In genomic region chr2:169679264-169679663, GRCm38 (mm10) we compare ENCODE assay signal across 14 mouse cellular contexts. TPM values are rescaled to one million over a fixed set of nuclear protein-coding genes. Genes with fewer than 3 reads are reported as not detected.
A peak's percentile ranks its signal among the peaks of the same experiment; 100 is the strongest.
DNase-seq lines count a peak whose midpoint lies in the region; ATAC-seq and TF ChIP-seq lines count a peak whose summit lies in the region.
"Had no signal": no experiment of that assay in that cellular context is flagged by ENCODE, and none has a peak within 500 bp of the region (broad histone marks: within the 10 kb centered on the region; RNA-seq: fewer than 3 reads in every experiment).

No protein-coding gene starts in this region.

- H3K36me3 ChIP-seq in forebrain, embryonic 10.5 days (replicated peaks) = no peaks in the 10 kb centered on the region
- no peaks in the 10 kb centered on the region for H3K36me3 ChIP-seq in forebrain, embryonic 14.5 days (ENCODE audit: control insufficient read depth, insufficient read depth, low read length)
- no peaks in the 10 kb centered on the region for H3K36me3 ChIP-seq in liver, embryonic 11.5 days (ENCODE audit: control insufficient read depth, insufficient read depth, low read length)
- no peaks in the 10 kb centered on the region for H3K36me3 ChIP-seq in liver, postnatal 0 days (replicated peaks; ENCODE audit: insufficient read depth, low read length)
- H3K36me3 ChIP-seq in liver, embryonic 14.5 days (replicated peaks; ENCODE audit: control insufficient read depth, insufficient read depth, low read depth) = no peaks in the 10 kb centered on the region
- no peaks in the 10 kb centered on the region for H3K36me3 ChIP-seq in thymus, adult 2 months (ENCODE audit: control insufficient read depth, insufficient read depth, low read length)
- H3K36me3 ChIP-seq: embryonic facial prominence, embryonic 15.5 days; G1E had no signal

- TF ChIP-seq POLR2A in thymus, adult 2 months (IDR thresholded peaks at IDR 0.05; ENCODE audit: control insufficient read depth, extremely low read depth, insufficient read depth, low read length, poor library complexity) = no peak

- no peak overlapping the region for H3K4me3 ChIP-seq in forebrain, embryonic 10.5 days
- H3K4me3 ChIP-seq in forebrain, embryonic 14.5 days (ENCODE audit: low read depth, low read length) = no peak overlapping the region
- H3K4me3 ChIP-seq in liver, embryonic 11.5 days (ENCODE audit: low read depth, low read length) = no peak overlapping the region
- no peak overlapping the region for H3K4me3 ChIP-seq in liver, postnatal 0 days (ENCODE audit: low read depth, low read length)
- no peak overlapping the region for H3K4me3 ChIP-seq in liver, embryonic 14.5 days (ENCODE audit: insufficient read depth in 1 of 2, low read depth in 2 of 2, low read length in 2 of 2)
- H3K4me3 ChIP-seq in thymus, adult 2 months (ENCODE audit: control insufficient read depth, insufficient read depth, low read length) = no peak overlapping the region
- H3K4me3 ChIP-seq: embryonic facial prominence, embryonic 15.5 days had no signal

- H3K27ac ChIP-seq in forebrain, embryonic 10.5 days = peak overlapping the region; percentile 35; the same call in 1 of the 2 replicates
- no peak overlapping the region for H3K27ac ChIP-seq in forebrain, embryonic 14.5 days (ENCODE audit: low read depth, low read length)
- H3K27ac ChIP-seq in liver, embryonic 11.5 days (ENCODE audit: low read depth, low read length) = no peak overlapping the region
- no peak overlapping the region for H3K27ac ChIP-seq in liver, postnatal 0 days (ENCODE audit: low read depth)
- H3K27ac ChIP-seq in liver, embryonic 14.5 days = no peak overlapping the region
- peak overlapping the region; percentile 89 for H3K27ac ChIP-seq in thymus, adult 2 months (ENCODE audit: control insufficient read depth, insufficient read depth, low read length)
- H3K27ac ChIP-seq: embryonic facial prominence, embryonic 15.5 days had no signal

- ATAC-seq in forebrain, embryonic 14.5 days = no peak
- peak; percentile 73 for ATAC-seq in liver, embryonic 11.5 days (replicated peaks; ENCODE audit: low FRiP score)
- ATAC-seq in liver, postnatal 0 days = no peak
- peak; percentile 50; the same call in 1 of the 2 replicates for ATAC-seq in liver, embryonic 14.5 days (ENCODE audit: insufficient read depth)
- ATAC-seq: inflammation-experienced regulatory T-cells, adult 6 months had no signal

- no peak overlapping the region for H3K9ac ChIP-seq in forebrain, embryonic 14.5 days (ENCODE audit: low read length)
- no peak overlapping the region for H3K9ac ChIP-seq in liver, embryonic 11.5 days (ENCODE audit: low read depth, low read length)
- no peak overlapping the region for H3K9ac ChIP-seq in liver, postnatal 0 days (replicated peaks)
- no peak overlapping the region for H3K9ac ChIP-seq in liver, embryonic 14.5 days (replicated peaks)
- H3K9ac ChIP-seq: embryonic facial prominence, embryonic 15.5 days; lung, embryonic 14.5 days had no signal

- H3K4me1 ChIP-seq in forebrain, embryonic 10.5 days = peaks cover 19% of the 10 kb centered on the region
- peaks cover 9% of the 10 kb centered on the region for H3K4me1 ChIP-seq in forebrain, embryonic 14.5 days (ENCODE audit: control insufficient read depth, insufficient read depth, low read length)
- peaks cover 13% of the 10 kb centered on the region for H3K4me1 ChIP-seq in liver, embryonic 11.5 days (replicated peaks; ENCODE audit: control insufficient read depth, insufficient read depth, low read length)
- H3K4me1 ChIP-seq in liver, postnatal 0 days (ENCODE audit: insufficient read depth) = peaks cover 3% of the 10 kb centered on the region; the same call in 1 of the 2 replicates
- H3K4me1 ChIP-seq in liver, embryonic 14.5 days (replicated peaks; ENCODE audit: control insufficient read depth in 2 of 2, insufficient read depth in 2 of 2, low read length in 1 of 2) = peaks cover 0 to 5% of the 10 kb centered on the region in 2 experiments; a peak in 1 of 4 replicates
- H3K4me1 ChIP-seq in thymus, adult 2 months (replicated peaks; ENCODE audit: control insufficient read depth, insufficient read depth, low read length) = peaks cover 49% of the 10 kb centered on the region
- H3K4me1 ChIP-seq: embryonic facial prominence, embryonic 15.5 days had no signal

- H3K4me2 ChIP-seq in forebrain, embryonic 14.5 days (ENCODE audit: low read length) = no peak overlapping the region
- no peak overlapping the region for H3K4me2 ChIP-seq in liver, embryonic 11.5 days
- H3K4me2 ChIP-seq in liver, postnatal 0 days (ENCODE audit: low read depth, low read length) = no peak overlapping the region
- no peak overlapping the region for H3K4me2 ChIP-seq in liver, embryonic 14.5 days (ENCODE audit: low read depth)
- H3K4me2 ChIP-seq: embryonic facial prominence, embryonic 15.5 days; lung, embryonic 14.5 days had no signal

- DNase-seq in forebrain, embryonic 10.5 days (ENCODE audit: extremely low spot score, low spot score) = no peak
- no peak for DNase-seq in forebrain, embryonic 14.5 days (ENCODE audit: low spot score)
- no peak for DNase-seq in liver, embryonic 11.5 days (ENCODE audit: low spot score)
- no peak for DNase-seq in liver, postnatal 0 days
- no peak for DNase-seq in liver, embryonic 14.5 days (ENCODE audit: low read depth in 3 of 3, low spot score in 3 of 3)
- DNase-seq in thymus, adult 2 months = peak; percentile 21
- DNase-seq in ovary, postnatal 10 days (ENCODE audit: low spot score) = no peak
- DNase-seq in yolk sac, embryonic 10.5 days (ENCODE audit: low spot score) = no peak
- DNase-seq: cerebellum, adult 9-10 months; lung, embryonic 14.5 days; right cerebral cortex, postnatal 4 days had no signal

- 75% methylated on average over 7 of the region's 7 CpGs for WGBS in forebrain, embryonic 10.5 days
- WGBS in forebrain, embryonic 14.5 days = 77% methylated on average over 7 of the region's 7 CpGs
- WGBS in liver, embryonic 11.5 days = 34% methylated on average over 7 of the region's 7 CpGs
- 37% methylated on average over 7 of the region's 7 CpGs for WGBS in liver, postnatal 0 days (ENCODE audit: insufficient replicate concordance)
- WGBS in liver, embryonic 14.5 days (ENCODE audit: insufficient replicate concordance) = 16% methylated on average over 7 of the region's 7 CpGs
- 27% methylated on average over 7 of the region's 7 CpGs for WGBS in thymus, adult 2 months

- no peak for TF ChIP-seq EP300 in liver, postnatal 0 days (IDR thresholded peaks at IDR 0.05; ENCODE audit: low read depth)
- no peak for TF ChIP-seq EP300 in liver, embryonic 14.5 days (IDR thresholded peaks at IDR 0.05; ENCODE audit: low read depth)

- no peak for TF ChIP-seq CTCF in liver, postnatal 0 days (IDR thresholded peaks at IDR 0.05; ENCODE audit: low read depth)
- no peak for TF ChIP-seq CTCF in liver, embryonic 14.5 days (IDR thresholded peaks at IDR 0.05; ENCODE audit: low read depth)
- TF ChIP-seq CTCF in thymus, adult 2 months (IDR thresholded peaks at IDR 0.05; ENCODE audit: borderline replicate concordance, control insufficient read depth, extremely low read depth, insufficient read depth, low read length, poor library complexity) = no peak

- no peaks in the 10 kb centered on the region for H3K9me3 ChIP-seq in forebrain, embryonic 10.5 days
- H3K9me3 ChIP-seq in forebrain, embryonic 14.5 days (replicated peaks; ENCODE audit: control insufficient read depth, low read length) = no peaks in the 10 kb centered on the region
- H3K9me3 ChIP-seq in liver, embryonic 11.5 days (ENCODE audit: control insufficient read depth, low read length) = no peaks in the 10 kb centered on the region
- no peaks in the 10 kb centered on the region for H3K9me3 ChIP-seq in liver, postnatal 0 days (ENCODE audit: low read length)
- H3K9me3 ChIP-seq in liver, embryonic 14.5 days (ENCODE audit: control insufficient read depth, low read length) = no peaks in the 10 kb centered on the region
- H3K9me3 ChIP-seq: embryonic facial prominence, embryonic 15.5 days had no signal

- H3K27me3 ChIP-seq in forebrain, embryonic 10.5 days (ENCODE audit: poor library complexity, severe bottlenecking) = no peaks in the 10 kb centered on the region
- H3K27me3 ChIP-seq in forebrain, embryonic 14.5 days (replicated peaks; ENCODE audit: control insufficient read depth, insufficient read depth, low read length) = no peaks in the 10 kb centered on the region
- no peaks in the 10 kb centered on the region for H3K27me3 ChIP-seq in liver, embryonic 11.5 days (replicated peaks; ENCODE audit: control insufficient read depth, insufficient read depth, low read length)
- H3K27me3 ChIP-seq in liver, postnatal 0 days (ENCODE audit: insufficient read depth, low read length) = no peaks in the 10 kb centered on the region
- H3K27me3 ChIP-seq in liver, embryonic 14.5 days (ENCODE audit: control insufficient read depth, insufficient read depth, low read length) = no peaks in the 10 kb centered on the region
- H3K27me3 ChIP-seq in thymus, adult 2 months (ENCODE audit: control insufficient read depth, insufficient read depth, low read length) = no peaks in the 10 kb centered on the region
- H3K27me3 ChIP-seq: embryonic facial prominence, embryonic 15.5 days had no signal

RNA-seq across cellular contexts. Expression of gene Tshz2, which starts 46.5 kb away (rescaled TPM):
- 0.88 and 0.98 TPM in 2 replicates for polyA plus RNA-seq in forebrain, embryonic 10.5 days (2016; fragmentation: Nextera tagmentation; extraction: Ambion mirVana)
- polyA plus RNA-seq in forebrain, embryonic 14.5 days (2014; fragmentation: Nextera tagmentation; extraction: Ambion mirVana) = 3.4 and 5.9 TPM in 2 replicates
- 4.9 and 5.4 TPM in 2 replicates for polyA plus RNA-seq in liver, embryonic 11.5 days (2014; fragmentation: Nextera tagmentation; extraction: Ambion mirVana)
- 1.3 and 1.5 TPM in 2 replicates for polyA plus RNA-seq in liver, postnatal 0 days (2015; fragmentation: Nextera tagmentation; extraction: Ambion mirVana)
- 1.2 and 1.5 TPM in 2 replicates for polyA plus RNA-seq in liver, embryonic 14.5 days (2012; rRNA removed)
- polyA plus RNA-seq in liver, embryonic 14.5 days (2014; fragmentation: Nextera tagmentation; extraction: Ambion mirVana) = 0.43 and 0.53 TPM in 2 replicates
- polyA plus RNA-seq in thymus, adult 2 months (2012; rRNA removed) = 2.3 and 2.5 TPM in 2 replicates
- polyA plus RNA-seq: G1E had no signal

Comparison
In these comparisons a context has a peak if more than half of its experiments do, and no peak if none do; other contexts are left out.
1. H3K27ac ChIP-seq: peak in forebrain, embryonic 10.5 days (single experiment) and thymus, adult 2 months (single experiment); none in forebrain, embryonic 14.5 days (single experiment), liver, embryonic 11.5 days (single experiment), liver, postnatal 0 days (single experiment) and liver, embryonic 14.5 days (single experiment).
2. ATAC-seq: peak in liver, embryonic 11.5 days (single experiment) and liver, embryonic 14.5 days (single experiment); none in forebrain, embryonic 14.5 days (single experiment) and liver, postnatal 0 days (single experiment).